Mouse (Mus musculus) small intestine, adult 2 months (tissue): ENCODE data around the gene Taar1.

Experiments
- CTCF ChIP-seq: fragments of 200-500 bp; IDR thresholded peaks from 2 replicates; pipeline ENCODE4 v1.5.1; 2012; ENCODE audit warnings: low read depth, mild to moderate bottlenecking, control low read depth, inconsistent platforms, low read length, moderate library complexity, mixed read lengths; ENCODE audit not compliant: insufficient replicate concordance, insufficient read length; ENCODE audit errors: extremely low read depth
- POLR2A ChIP-seq: fragments of 200-500 bp; IDR thresholded peaks from 2 replicates; pipeline ENCODE4 v1.6.1; 2012; ENCODE audit warnings: low read depth, mild to moderate bottlenecking, control low read depth, inconsistent platforms, low read length, moderate library complexity

DNA sequence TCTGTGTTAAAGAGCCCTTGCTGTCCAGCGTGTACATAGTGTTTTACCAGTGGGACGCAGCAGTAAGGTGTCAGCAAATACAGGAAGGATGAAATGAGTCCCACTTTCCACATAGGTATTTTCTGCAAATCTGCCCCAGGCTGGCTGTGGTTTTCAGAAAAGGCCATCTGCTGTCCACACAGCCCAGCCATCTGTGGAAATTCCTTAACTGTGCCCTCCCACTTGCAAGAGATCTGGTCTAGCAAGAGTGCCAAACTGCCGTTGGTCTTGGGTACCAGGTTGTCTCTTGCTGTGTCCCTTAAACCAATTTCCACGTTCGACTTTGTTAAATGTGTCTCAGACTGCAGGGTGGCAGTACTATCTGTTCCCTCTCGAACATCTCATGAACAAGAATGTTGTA, 31.6 kb downstream of the Taar1 start:
- TF ChIP-seq POLR2A (no peak), CTCF (no peak)
